Mouse (Mus musculus) heart, adult 9 months (tissue): ENCODE measurements at regions not wholly inside any gene's neighbourhood (a gene's known extent, or its start where the extent isn't known, plus 50 kb on each side); places are given as distances from the start of the nearest gene placed in this dataset.
A peak's percentile ranks its signal among the peaks of the same experiment; 100 is the strongest.
"Not testable (repeated sequence)": the region's sequence is repeated elsewhere in the genome, so short reads cannot be mapped to it uniquely, and the experiment has no call there.

Experiments used
- DNase-seq, 2 experiments: peaks; one replicate each; pipeline ENCODE4 v3.0.0; 2022; ENCODE audit warnings: low spot score in 2 of 2

GRCm38 (mm10) chr6:44010946-44011345, 344.9 kb upstream of the Tpk1 start:
- peak; percentile 3 to 19 for DNase-seq

DNA sequence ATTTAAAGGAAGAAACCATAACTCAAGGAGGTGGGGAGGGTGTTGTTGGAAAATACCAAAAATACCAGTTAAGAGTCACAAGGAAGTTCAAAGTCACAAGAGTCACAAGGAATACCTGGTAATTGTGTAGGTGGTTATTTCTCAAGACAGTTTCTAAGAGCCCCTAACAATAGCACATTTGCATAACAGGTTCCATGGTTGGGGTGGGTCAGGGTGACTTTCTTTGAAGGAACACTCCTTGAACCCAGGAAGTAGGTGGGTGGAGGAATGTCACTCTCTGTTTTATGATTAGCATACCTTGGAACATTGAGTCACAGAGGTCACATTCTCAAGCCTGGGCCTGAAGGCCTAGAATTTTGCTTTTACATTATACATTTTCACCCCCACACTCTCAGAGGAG, 341.1 kb upstream of the Tpk1 start:
- DNase-seq, result not testable (repeated sequence)
